Mouse (Mus musculus): Measurements from ENCODE around the gene Mindy1.

Mindy1 gene

GRCm38 (mm10) chr3:95295321-95296102 is 14.4 kb downstream of the Mindy1 start:
- DNase-seq = no peak

GRCm38 (mm10) chr3:95296103-95296469 is 14.9 kb downstream of the Mindy1 start:
- peak; percentile 30 for DNase-seq

- DNase-seq = no peak
Measured at GRCm38 (mm10) chr3:95298018-95298417, 16.9 kb downstream of the Mindy1 start.

- DNase-seq = no peak
Measured at GRCm38 (mm10) chr3:95301204-95301796, 20.2 kb downstream of the Mindy1 start.

GRCm38 (mm10) chr3:95306244-95306643 is 25.1 kb downstream of the Mindy1 start:
- no peak for DNase-seq

- DNase-seq = no peak
Measured at GRCm38 (mm10) chr3:95307100-95307499, 26.0 kb downstream of the Mindy1 start, which contains the start of gene Anxa9. TSS of gene Anxa9 (minus strand) at chr3:95307176.

GRCm38 (mm10) chr3:95310496-95310895 is 29.4 kb downstream of the Mindy1 start:
- DNase-seq = no peak

GRCm38 (mm10) chr3:95310968-95311882 is 30.1 kb downstream of the Mindy1 start:
- DNase-seq = peak; percentile 40

GRCm38 (mm10) chr3:95312623-95313022 is 31.5 kb downstream of the Mindy1 start:
- DNase-seq = no peak

- no peak for DNase-seq
Measured at GRCm38 (mm10) chr3:95313476-95313875, 32.3 kb downstream of the Mindy1 start.

GRCm38 (mm10) chr3:95314075-95314474 is 32.9 kb downstream of the Mindy1 start:
- no peak for DNase-seq

GRCm38 (mm10) chr3:95314486-95315093 is 33.4 kb downstream of the Mindy1 start, which contains the start of gene Cers2:
TSS of gene Cers2 (plus strand) at chr3:95314791.
- no peak for DNase-seq

- peak; percentile 76 for DNase-seq
Measured at GRCm38 (mm10) chr3:95315094-95315843, 34.1 kb downstream of the Mindy1 start.

GRCm38 (mm10) chr3:95315844-95316550 is 34.9 kb downstream of the Mindy1 start:
- DNase-seq = no peak

GRCm38 (mm10) chr3:95317414-95318080 is 36.4 kb downstream of the Mindy1 start:
- DNase-seq = peak; percentile 62

- no peak for DNase-seq
Measured at GRCm38 (mm10) chr3:95318548-95318947, 37.4 kb downstream of the Mindy1 start.

GRCm38 (mm10) chr3:95319110-95319509 is 38.0 kb downstream of the Mindy1 start:
- DNase-seq = no peak

GRCm38 (mm10) chr3:95319701-95320625 is 38.8 kb downstream of the Mindy1 start:
- DNase-seq = no peak

- DNase-seq = no peak
Measured at GRCm38 (mm10) chr3:95323429-95323828, 42.3 kb downstream of the Mindy1 start.

Data from right cerebral cortex, postnatal 4 days (tissue).